Mouse (Mus musculus): ENCODE results near the gene Ap2s1.
"Not testable (repeated sequence)": the region's sequence is repeated elsewhere in the genome, so short reads cannot be mapped to it uniquely, and the experiment has no call there.

Gene Ap2s1

GRCm38 (mm10) chr7:16738073-16738696, at the start of gene Ap2s1:
Gene Ap2s1 (plus strand): TSS chr7:16738410.
- in situ Hi-C loops (cut with MseI, MboI): no loop called here

- in situ Hi-C loops (cut with MseI, MboI): no loop called here
Observed at GRCm38 (mm10) chr7:16689196-16689595, 49.0 kb upstream of the Ap2s1 start.

GRCm38 (mm10) chr7:16695025-16695424, 43.2 kb upstream of the Ap2s1 start:
- in situ Hi-C loops (cut with MseI, MboI): loop anchor here (5.0 to 10.0 kb wide), 2 partner anchors 60 to 63 kb away; no protein-coding TSS in a partner anchor

GRCm38 (mm10) chr7:16699042-16699441, 39.2 kb upstream of the Ap2s1 start:
- in situ Hi-C loops (cut with MseI, MboI): loop anchor here (5.0 to 10.0 kb wide), 2 partner anchors 64 to 67 kb away; no protein-coding TSS in a partner anchor

GRCm38 (mm10) chr7:16700583-16700982, 37.6 kb upstream of the Ap2s1 start:
- in situ Hi-C loops (cut with MseI, MboI): no loop called here

- in situ Hi-C loops (cut with MseI, MboI): no loop called here
Observed at GRCm38 (mm10) chr7:16706385-16706784, 31.8 kb upstream of the Ap2s1 start.

- in situ Hi-C loops (cut with MseI, MboI): no loop called here
Observed at GRCm38 (mm10) chr7:16708244-16708643, 30.0 kb upstream of the Ap2s1 start.

GRCm38 (mm10) chr7:16710604-16711003, 27.6 kb upstream of the Ap2s1 start:
- in situ Hi-C loops (cut with MseI, MboI): loop anchor here in 1 of 2 experiments (5.0 kb wide), 1 partner anchor 83 kb away; no protein-coding TSS in a partner anchor

- in situ Hi-C loops (cut with MseI, MboI): loop anchor here in 1 of 2 experiments (5.0 kb wide), 1 partner anchor 86 kb away; no protein-coding TSS in a partner anchor
Observed at GRCm38 (mm10) chr7:16712633-16713415, 25.4 kb upstream of the Ap2s1 start.

- in situ Hi-C loops (cut with MseI, MboI): not testable (repeated sequence)
Observed at GRCm38 (mm10) chr7:16716456-16717152, 21.6 kb upstream of the Ap2s1 start.

- in situ Hi-C loops (cut with MseI, MboI): no loop called here
Observed at GRCm38 (mm10) chr7:16721629-16722028, 16.6 kb upstream of the Ap2s1 start, which contains the start of gene Ceacam9. Gene Ceacam9 (plus strand): TSS chr7:16721929.

GRCm38 (mm10) chr7:16722490-16722889, 15.7 kb upstream of the Ap2s1 start:
- in situ Hi-C loops (cut with MseI, MboI): not testable (repeated sequence)

GRCm38 (mm10) chr7:16728596-16729348, 9.4 kb upstream of the Ap2s1 start:
- in situ Hi-C loops (cut with MseI, MboI): no loop called here

- in situ Hi-C loops (cut with MseI, MboI): not testable (repeated sequence)
Observed at GRCm38 (mm10) chr7:16729563-16729962, 8.6 kb upstream of the Ap2s1 start.

GRCm38 (mm10) chr7:16730791-16731190, 7.4 kb upstream of the Ap2s1 start:
- in situ Hi-C loops (cut with MseI, MboI): no loop called here

- in situ Hi-C loops (cut with MseI, MboI): no loop called here
Observed at GRCm38 (mm10) chr7:16731893-16732422, 6.3 kb upstream of the Ap2s1 start.

- in situ Hi-C loops (cut with MseI, MboI): no loop called here
Observed at GRCm38 (mm10) chr7:16737606-16738072, 571 bp upstream of the Ap2s1 start.

GRCm38 (mm10) chr7:16739056-16739604, 920 bp downstream of the Ap2s1 start:
- in situ Hi-C loops (cut with MseI, MboI): no loop called here

GRCm38 (mm10) chr7:16745373-16745772, 7.2 kb downstream of the Ap2s1 start:
- in situ Hi-C loops (cut with MseI, MboI): loop anchor here in 1 of 2 experiments (5.0 kb wide), 1 partner anchor 52 kb away; no protein-coding TSS in a partner anchor

- in situ Hi-C loops (cut with MseI, MboI): loop anchor here in 1 of 2 experiments (5.0 kb wide), 1 partner anchor 51 kb away; no protein-coding TSS in a partner anchor
Observed at GRCm38 (mm10) chr7:16746093-16746492, 7.9 kb downstream of the Ap2s1 start.

Data from mouse trophoblast stem cell (cell line).